Mouse (Mus musculus) stomach, postnatal 0 days (tissue): ENCODE results near the gene Slc35a1.

Source experiments
- CTCF ChIP-seq: IDR thresholded peaks from 2 replicates; pipeline ENCODE4 v1.5.1; 2016; ENCODE audit warnings: antibody characterized with exemption, low read depth, mild to moderate bottlenecking, moderate library complexity
- EP300 ChIP-seq: optimal IDR thresholded peaks from 2 replicates; pipeline ENCODE3; 2016; ENCODE audit warnings: antibody characterized with exemption

GRCm38 (mm10) chr4:34661927-34662326 is 25.3 kb downstream of the Slc35a1 start:
- TF ChIP-seq CTCF = no peak
- no peak for TF ChIP-seq EP300
